Mouse (Mus musculus) midbrain, postnatal 0 days (tissue): ENCODE data around the gene Uhmk1. TPM values are rescaled to one million over a fixed set of nuclear protein-coding genes. Genes with fewer than 3 reads are reported as not detected.

Source experiments
- ATAC-seq: fragments of 200-750 bp; cut with Nextera tagmentation; 2 replicates; pipeline ENCODE4 v1.8.0; 2017; ENCODE audit warnings: moderate number of reproducible peaks, mild to moderate bottlenecking, moderate TSS enrichment, moderate library complexity; ENCODE audit not compliant: low FRiP score
- DNase-seq: peaks from one replicate; pipeline ENCODE4 v3.0.0-alpha.2; 2015; ENCODE audit warnings: low spot score
- H3K27ac ChIP-seq: fragments of 300-500 bp; sonication (generic); 2 replicates; pipeline ENCODE4 v1.5.1; 2014; ENCODE audit warnings: low read depth, mild to moderate bottlenecking, low read length, mixed read lengths
- H3K27me3 ChIP-seq: fragments of 300-500 bp; sonication (generic); 2 replicates; pipeline ENCODE4 v1.6.1; 2014; ENCODE audit warnings: low read length, control low read depth, mixed read lengths; ENCODE audit not compliant: insufficient read depth
- H3K36me3 ChIP-seq: fragments of 300-500 bp; sonication (generic); 2 replicates; pipeline ENCODE4 v1.6.1; 2014; ENCODE audit warnings: low read length, control low read depth, mixed read lengths; ENCODE audit not compliant: insufficient read depth
- H3K4me1 ChIP-seq: fragments of 300-500 bp; sonication (generic); 2 replicates; pipeline ENCODE4 v1.6.1; 2014; ENCODE audit warnings: mild to moderate bottlenecking, control low read depth, antibody characterized with exemption, low read length, mixed read lengths; ENCODE audit not compliant: insufficient read depth
- H3K4me2 ChIP-seq: fragments of 300-500 bp; sonication (generic); 2 replicates; pipeline ENCODE4 v1.6.1; 2014; ENCODE audit warnings: low read depth, mild to moderate bottlenecking, low read length, mixed read lengths; ENCODE audit not compliant: poor library complexity, severe bottlenecking
- H3K4me3 ChIP-seq: fragments of 300-500 bp; sonication (generic); 2 replicates; pipeline ENCODE4 v1.5.1; 2014; ENCODE audit warnings: low read depth, mild to moderate bottlenecking, low read length, moderate library complexity
- H3K9ac ChIP-seq: fragments of 300-500 bp; sonication (generic); replicated peaks from 2 replicates; pipeline ENCODE4 v1.6.1; 2014; ENCODE audit warnings: mild to moderate bottlenecking, low read length, moderate library complexity, mixed read lengths; ENCODE audit not compliant: poor library complexity, severe bottlenecking
- H3K9me3 ChIP-seq: fragments of 300-500 bp; sonication (generic); 2 replicates; pipeline ENCODE4 v1.6.1; 2016; ENCODE audit warnings: low read length, control low read depth
- CTCF ChIP-seq: IDR thresholded peaks from 2 replicates; pipeline ENCODE4 v1.5.1; 2016; ENCODE audit warnings: antibody characterized with exemption, mild to moderate bottlenecking
- WGBS: fragments of 180-500 bp; shearing (Covaris S2); extraction: QIAGEN DNeasy Blood & Tissue Kit; methylation state at CpG from one replicate; pipeline ENCODE4 v1.1.7; 2014; 5-methylcytosine and 5-hydroxymethylcytosine counted together
- polyA plus RNA-seq: library from polyadenylated mRNA; unstranded; fragments of >200 nt; fragmentation: Nextera tagmentation; extraction: Ambion mirVana; gene quantifications from 2 replicates; pipeline ENCODE4 v1.2.1, GENCODE M21; 2015
- total RNA-seq: library from RNA; depleted of rRNA; stranded (reverse); fragments of >200 nt; gene quantifications from 2 replicates; pipeline ENCODE4 v1.2.3, GENCODE M21; 2014; rRNA removed

The Uhmk1 gene
- total and polyA plus RNA-seq, 2 experiments from 2014 or later = 8.2 to 46.4 TPM

- 75% methylated on average over 6 of the region's 6 CpGs for WGBS
- H3K4me1 ChIP-seq = no peaks in the 10 kb centered on the region
- H3K27ac ChIP-seq = no peak overlapping the region
- no peak overlapping the region for H3K4me2 ChIP-seq
- no peaks in the 10 kb centered on the region for H3K27me3 ChIP-seq
- DNase-seq = no peak
- TF ChIP-seq CTCF = no peak
- ATAC-seq = no peak
- H3K9me3 ChIP-seq = no peaks in the 10 kb centered on the region
- H3K9ac ChIP-seq = no peak overlapping the region
- H3K4me3 ChIP-seq = no peak overlapping the region
- peaks cover 17% of the 10 kb centered on the region for H3K36me3 ChIP-seq
Measured at GRCm38 (mm10) chr1:170150870-170151269, 64.3 kb downstream of the Uhmk1 start.

- Histone ChIP-seq H3K27ac (no peak overlapping the region), H3K9me3 (no peaks in the 10 kb centered on the region), H3K27me3 (no peaks in the 10 kb centered on the region), H3K36me3 (peaks cover 17% of the 10 kb centered on the region), H3K4me2 (no peak overlapping the region), H3K4me1 (no peaks in the 10 kb centered on the region), H3K9ac (no peak overlapping the region), H3K4me3 (no peak overlapping the region)
- 91% methylated on average over 4 of the region's 4 CpGs for WGBS
- ATAC-seq = no peak
- DNase-seq = no peak
- no peak for TF ChIP-seq CTCF
Measured at GRCm38 (mm10) chr1:170149756-170150155, 65.4 kb downstream of the Uhmk1 start.

GRCm38 (mm10) chr1:170148536-170148935, 66.7 kb downstream of the Uhmk1 start:
- ATAC-seq (no peak), DNase-seq (no peak)
- Histone ChIP-seq H3K27ac (no peak overlapping the region), H3K27me3 (no peaks in the 10 kb centered on the region), H3K36me3 (peaks cover 20% of the 10 kb centered on the region), H3K9me3 (no peaks in the 10 kb centered on the region), H3K4me1 (no peaks in the 10 kb centered on the region), H3K4me2 (no peak overlapping the region), H3K9ac (no peak overlapping the region), H3K4me3 (no peak overlapping the region)
- 94% methylated on average over 6 of the region's 6 CpGs for WGBS
- no peak for TF ChIP-seq CTCF

GRCm38 (mm10) chr1:170147651-170148448, 67.3 kb downstream of the Uhmk1 start:
- H3K4me1 ChIP-seq = no peaks in the 10 kb centered on the region
- no peak overlapping the region for H3K27ac ChIP-seq
- WGBS = 81% methylated on average over 9 of the region's 9 CpGs
- DNase-seq = no peak
- TF ChIP-seq CTCF = 0 out of 2 replicates have a peak, but pooled peaks have one; percentile 5
- no peaks in the 10 kb centered on the region for H3K9me3 ChIP-seq
- H3K4me2 ChIP-seq = no peak overlapping the region
- ATAC-seq = no peak
- H3K27me3 ChIP-seq = no peaks in the 10 kb centered on the region
- H3K36me3 ChIP-seq = peaks cover 24% of the 10 kb centered on the region
- no peak overlapping the region for H3K4me3 ChIP-seq
- no peak overlapping the region for H3K9ac ChIP-seq

- no peak overlapping the region for H3K9ac ChIP-seq
- no peak for ATAC-seq
- no peaks in the 10 kb centered on the region for H3K4me1 ChIP-seq
- WGBS = 88% methylated on average over 4 of the region's 4 CpGs
- H3K27ac ChIP-seq = no peak overlapping the region
- no peak overlapping the region for H3K4me3 ChIP-seq
- no peaks in the 10 kb centered on the region for H3K27me3 ChIP-seq
- no peak for TF ChIP-seq CTCF
- no peaks in the 10 kb centered on the region for H3K9me3 ChIP-seq
- H3K4me2 ChIP-seq = no peak overlapping the region
- peaks cover 24% of the 10 kb centered on the region for H3K36me3 ChIP-seq
- DNase-seq = no peak
Measured at GRCm38 (mm10) chr1:170145606-170146005, 69.6 kb downstream of the Uhmk1 start.

Other genes starting within 250 kb of the Uhmk1 start
- gene Hsd17b7, start 246.2 kb downstream of the Uhmk1 start, total RNA-seq = 32.0 and 33.3 TPM in 2 replicates
- gene Hsd17b7, start 246.2 kb downstream of the Uhmk1 start, polyA plus RNA-seq = 24.8 and 27.6 TPM in 2 replicates
- gene Ddr2, start 104.6 kb downstream of the Uhmk1 start, total RNA-seq = 8.2 and 9.8 TPM in 2 replicates
- 7.4 and 8.0 TPM in 2 replicates for gene Ddr2, start 104.6 kb downstream of the Uhmk1 start, polyA plus RNA-seq
- gene Uap1, start 40.4 kb downstream of the Uhmk1 start, total RNA-seq = 38.6 and 52.8 TPM in 2 replicates
- gene Uap1, start 40.4 kb downstream of the Uhmk1 start, polyA plus RNA-seq = 55.8 and 59.0 TPM in 2 replicates
- 0.11 TPM in 1 of 2 replicates, not detected in the other for gene Sh2d1b2, start 17.4 kb upstream of the Uhmk1 start, total RNA-seq
- gene Sh2d1b2, start 17.4 kb upstream of the Uhmk1 start, polyA plus RNA-seq = not detected in 2 replicates
- gene Sh2d1b1, start 61.9 kb upstream of the Uhmk1 start, total RNA-seq = not detected in 2 replicates
- not detected in 2 replicates for gene Sh2d1b1, start 61.9 kb upstream of the Uhmk1 start, polyA plus RNA-seq
- 1.8 and 2.2 TPM in 2 replicates for gene Gm7694, start 90.9 kb upstream of the Uhmk1 start, total RNA-seq
- 0.72 and 0.79 TPM in 2 replicates for gene Gm7694, start 90.9 kb upstream of the Uhmk1 start, polyA plus RNA-seq
- not detected in 2 replicates for gene Spata46, start 93.4 kb upstream of the Uhmk1 start, total RNA-seq
- gene Spata46, start 93.4 kb upstream of the Uhmk1 start, polyA plus RNA-seq = 0.42 TPM in 1 of 2 replicates, not detected in the other